Mouse (Mus musculus) embryonic facial prominence, embryonic 13.5 days (tissue): ENCODE results near the gene Cd2. TPM values are rescaled to one million over a fixed set of nuclear protein-coding genes. Genes with fewer than 3 reads are reported as not detected.

Experiments
- ATAC-seq: fragments of 200-750 bp; cut with Nextera tagmentation; 2 replicates; pipeline ENCODE4 v1.8.0; 2017; ENCODE audit warnings: low read depth; ENCODE audit not compliant: insufficient number of reproducible peaks, insufficient read depth, low FRiP score, low TSS enrichment
- H3K27ac ChIP-seq: fragments of 300-500 bp; sonication (generic); 2 replicates; pipeline ENCODE4 v1.5.1; 2015; ENCODE audit warnings: moderate library complexity, mild to moderate bottlenecking, inconsistent platforms
- H3K27me3 ChIP-seq: fragments of 300-500 bp; sonication (generic); 2 replicates; pipeline ENCODE4 v1.6.1; 2015; ENCODE audit warnings: mild to moderate bottlenecking, inconsistent platforms
- H3K36me3 ChIP-seq: fragments of 300-500 bp; sonication (generic); 2 replicates; pipeline ENCODE4 v1.6.1; 2015; ENCODE audit warnings: mild to moderate bottlenecking, inconsistent platforms
- H3K4me1 ChIP-seq: fragments of 300-500 bp; sonication (generic); 2 replicates; pipeline ENCODE4 v1.6.1; 2015; ENCODE audit warnings: inconsistent platforms
- H3K4me2 ChIP-seq: fragments of 300-500 bp; sonication (generic); 2 replicates; pipeline ENCODE4 v1.6.1; 2015; ENCODE audit warnings: moderate library complexity, mild to moderate bottlenecking, inconsistent platforms
- H3K4me3 ChIP-seq: fragments of 300-500 bp; sonication (generic); 2 replicates; pipeline ENCODE4 v1.5.1; 2015; ENCODE audit warnings: mild to moderate bottlenecking, inconsistent platforms
- H3K9ac ChIP-seq: fragments of 300-500 bp; sonication (generic); 2 replicates; pipeline ENCODE4 v1.6.1; 2015; ENCODE audit warnings: mild to moderate bottlenecking, inconsistent platforms
- H3K9me3 ChIP-seq: fragments of 300-500 bp; sonication (generic); 2 replicates; pipeline ENCODE4 v1.6.1; 2016; ENCODE audit warnings: inconsistent platforms
- WGBS: fragments of 180-500 bp; shearing (Covaris S2); methylation state at CpG from one replicate; pipeline ENCODE4 v1.1.7; 2015; ENCODE audit warnings: mixed read lengths; 5-methylcytosine and 5-hydroxymethylcytosine counted together
- polyA plus RNA-seq: library from polyadenylated mRNA; unstranded; fragments of >200 nt; fragmentation: Nextera tagmentation; extraction: Ambion mirVana; gene quantifications from 2 replicates; pipeline ENCODE4 v1.2.1, GENCODE M21; 2015

The Cd2 gene
- polyA plus RNA-seq, 1 experiment from 2014 or later, result not detected

GRCm38 (mm10) chr3:101280348-101281311, 7.1 kb downstream of the Cd2 start:
- Histone ChIP-seq H3K9ac (no peak overlapping the region), H3K4me1 (peaks cover 23% of the 10 kb centered on the region), H3K27me3 (no peaks in the 10 kb centered on the region), H3K9me3 (no peaks in the 10 kb centered on the region), H3K4me3 (no peak overlapping the region), H3K36me3 (no peaks in the 10 kb centered on the region), H3K4me2 (no peak overlapping the region), H3K27ac (no peak overlapping the region; the same call in 1 of the 2 replicates)
- ATAC-seq, result no peak
- 52% methylated on average over 15 of the region's 15 CpGs for WGBS

- Histone ChIP-seq H3K4me3 (no peak overlapping the region), H3K36me3 (no peaks in the 10 kb centered on the region), H3K4me2 (no peak overlapping the region), H3K9ac (no peak overlapping the region), H3K4me1 (peaks cover 23% of the 10 kb centered on the region), H3K27ac (0 out of 2 replicates have a peak overlapping the region, but pooled peaks have one; percentile 7), H3K27me3 (no peaks in the 10 kb centered on the region), H3K9me3 (no peaks in the 10 kb centered on the region)
- no peak for ATAC-seq
- 77% methylated on average over 10 of the region's 10 CpGs for WGBS
These were observed 8.2 kb downstream of the Cd2 start for GRCm38 (mm10) chr3:101279561-101279960.

- Histone ChIP-seq H3K4me3 (no peak overlapping the region), H3K27me3 (no peaks in the 10 kb centered on the region)
- ATAC-seq, result no peak
These were observed 9.3 kb downstream of the Cd2 start for GRCm38 (mm10) chr3:101278396-101278795.

GRCm38 (mm10) chr3:101277830-101278229, 9.9 kb downstream of the Cd2 start:
- no peaks in the 10 kb centered on the region for H3K9me3 ChIP-seq
- H3K9ac ChIP-seq, result no peak overlapping the region
- no peaks in the 10 kb centered on the region for H3K36me3 ChIP-seq
- H3K4me3 ChIP-seq, result no peak overlapping the region
- no peaks in the 10 kb centered on the region for H3K27me3 ChIP-seq
- peaks cover 23% of the 10 kb centered on the region for H3K4me1 ChIP-seq
- no peak overlapping the region for H3K27ac ChIP-seq
- no peak overlapping the region for H3K4me2 ChIP-seq
- WGBS, result 85% methylated on average over 4 of the region's 4 CpGs
- no peak for ATAC-seq

More at GRCm38 (mm10) chr3:101278396-101278795, 9.3 kb downstream of the Cd2 start:
- Histone ChIP-seq H3K4me2 (no peak overlapping the region), H3K36me3 (no peaks in the 10 kb centered on the region), H3K9ac (no peak overlapping the region), H3K4me1 (peaks cover 23% of the 10 kb centered on the region), H3K9me3 (no peaks in the 10 kb centered on the region), H3K27ac (no peak overlapping the region)
- 86% methylated on average over 5 of the region's 5 CpGs for WGBS

- no peak overlapping the region for H3K9ac ChIP-seq
- no peaks in the 10 kb centered on the region for H3K27me3 ChIP-seq
- H3K9me3 ChIP-seq, result no peaks in the 10 kb centered on the region
- H3K4me1 ChIP-seq, result peaks cover 15% of the 10 kb centered on the region
- no peak for ATAC-seq
- no peaks in the 10 kb centered on the region for H3K36me3 ChIP-seq
- 70% methylated on average over 12 of the region's 12 CpGs for WGBS
- no peak overlapping the region for H3K4me2 ChIP-seq
- no peak overlapping the region for H3K27ac ChIP-seq
- no peak overlapping the region for H3K4me3 ChIP-seq
These were observed 11.0 kb downstream of the Cd2 start for GRCm38 (mm10) chr3:101276501-101277320.

GRCm38 (mm10) chr3:101275636-101276300, 12.0 kb downstream of the Cd2 start:
- WGBS, result 84% methylated on average over 16 of the region's 16 CpGs
- no peak overlapping the region for H3K27ac ChIP-seq

GRCm38 (mm10) chr3:101274794-101275193, 12.9 kb downstream of the Cd2 start:
- Histone ChIP-seq H3K36me3 (no peaks in the 10 kb centered on the region), H3K9ac (no peak overlapping the region), H3K27ac (no peak overlapping the region), H3K4me3 (no peak overlapping the region), H3K9me3 (no peaks in the 10 kb centered on the region), H3K4me1 (no peaks in the 10 kb centered on the region), H3K27me3 (no peaks in the 10 kb centered on the region), H3K4me2 (no peak overlapping the region)
- 88% methylated on average over 3 of the region's 3 CpGs for WGBS
- ATAC-seq, result no peak

More at GRCm38 (mm10) chr3:101275636-101276300, 12.0 kb downstream of the Cd2 start:
- Histone ChIP-seq H3K4me2 (no peak overlapping the region), H3K9ac (no peak overlapping the region), H3K36me3 (no peaks in the 10 kb centered on the region), H3K27me3 (no peaks in the 10 kb centered on the region), H3K9me3 (no peaks in the 10 kb centered on the region), H3K4me3 (no peak overlapping the region), H3K4me1 (peaks cover 5% of the 10 kb centered on the region; the same call in 1 of the 2 replicates)
- ATAC-seq, result no peak

GRCm38 (mm10) chr3:101274041-101274770, 13.5 kb downstream of the Cd2 start:
- Histone ChIP-seq H3K27ac (no peak overlapping the region), H3K9me3 (no peaks in the 10 kb centered on the region), H3K4me1 (no peaks in the 10 kb centered on the region), H3K4me3 (no peak overlapping the region), H3K4me2 (no peak overlapping the region), H3K36me3 (no peaks in the 10 kb centered on the region), H3K9ac (no peak overlapping the region), H3K27me3 (no peaks in the 10 kb centered on the region)
- 88% methylated on average over 12 of the region's 12 CpGs for WGBS
- no peak for ATAC-seq

GRCm38 (mm10) chr3:101272166-101272565, 15.6 kb downstream of the Cd2 start:
- H3K4me1 ChIP-seq, result no peaks in the 10 kb centered on the region
- H3K4me3 ChIP-seq, result no peak overlapping the region
- no peaks in the 10 kb centered on the region for H3K27me3 ChIP-seq
- H3K36me3 ChIP-seq, result no peaks in the 10 kb centered on the region
- H3K9me3 ChIP-seq, result no peaks in the 10 kb centered on the region
- H3K4me2 ChIP-seq, result no peak overlapping the region
- no peak overlapping the region for H3K9ac ChIP-seq
- H3K27ac ChIP-seq, result no peak overlapping the region
- 56% methylated on average over 1 of the region's 1 CpGs for WGBS
- ATAC-seq, result no peak

- no peak overlapping the region for H3K4me3 ChIP-seq
- no peaks in the 10 kb centered on the region for H3K27me3 ChIP-seq
- WGBS, result 94% methylated on average over 5 of the region's 5 CpGs
- no peaks in the 10 kb centered on the region for H3K4me1 ChIP-seq
- H3K4me2 ChIP-seq, result no peak overlapping the region
- no peak for ATAC-seq
- no peak overlapping the region for H3K9ac ChIP-seq
- H3K36me3 ChIP-seq, result no peaks in the 10 kb centered on the region
- no peaks in the 10 kb centered on the region for H3K9me3 ChIP-seq
- no peak overlapping the region for H3K27ac ChIP-seq
These were observed 16.9 kb downstream of the Cd2 start for GRCm38 (mm10) chr3:101270833-101271232.

- no peak for ATAC-seq
- Histone ChIP-seq H3K9me3 (no peaks in the 10 kb centered on the region), H3K4me2 (no peak overlapping the region), H3K36me3 (no peaks in the 10 kb centered on the region), H3K27ac (no peak overlapping the region), H3K27me3 (no peaks in the 10 kb centered on the region), H3K4me3 (no peak overlapping the region), H3K9ac (no peak overlapping the region), H3K4me1 (no peaks in the 10 kb centered on the region)
- 87% methylated on average over 7 of the region's 7 CpGs for WGBS
These were observed 19.4 kb downstream of the Cd2 start for GRCm38 (mm10) chr3:101268361-101268760.
